Mouse (Mus musculus): Measurements from ENCODE around the gene Scube2. TPM values are rescaled to one million over a fixed set of nuclear protein-coding genes. Genes with fewer than 3 reads are reported as not detected.

Scube2 gene
- total and polyA plus RNA-seq, 3 experiments = 0.27 to 0.67 TPM; not detected in 1

- no peak overlapping the region for H3K4me3 ChIP-seq (ENCODE audit: control insufficient read depth in 1 of 2, insufficient read depth in 1 of 2, low read depth in 2 of 2, low read length in 2 of 2)
- TF ChIP-seq TCF12 (IDR thresholded peaks at IDR 0.05; ENCODE audit: low read depth, low read length) = peak; percentile 96
- TF ChIP-seq ETS1 (IDR thresholded peaks at IDR 0.05; ENCODE audit: low read depth, low read length) = peak; percentile 45; the same call in 1 of the 2 replicates
- TF ChIP-seq ZKSCAN1 (IDR thresholded peaks at IDR 0.05; ENCODE audit: low read depth, low read length) = no peak
- TF ChIP-seq CHD1 (IDR thresholded peaks at IDR 0.05; ENCODE audit: low read depth, low read length) = no peak
- TF ChIP-seq TAL1 (IDR thresholded peaks at IDR 0.05; ENCODE audit: low read length) = peak; percentile 92
- peak; percentile 86 for TF ChIP-seq GATA1 (IDR thresholded peaks at IDR 0.05; ENCODE audit: low read depth, low read length)
- no peak for TF ChIP-seq POLR2A (IDR thresholded peaks at IDR 0.05; ENCODE audit: control insufficient read depth in 1 of 2, insufficient read depth in 1 of 2, low read depth in 1 of 2, low read length in 2 of 2, poor library complexity in 1 of 2)
- TF ChIP-seq ZNF384 (IDR thresholded peaks at IDR 0.05; ENCODE audit: low read depth, low read length) = no peak
- TF ChIP-seq ZC3H11A (IDR thresholded peaks at IDR 0.05; ENCODE audit: low read depth, low read length) = no peak
- peak; percentile 90 to 93 for TF ChIP-seq EP300 (IDR thresholded peaks at IDR 0.05; ENCODE audit: low read depth in 1 of 2, low read length in 2 of 2)
- H3K9me3 ChIP-seq (replicated peaks; ENCODE audit: insufficient read depth, low read length) = no peaks in the 10 kb centered on the region
- H3K36me3 ChIP-seq (ENCODE audit: control insufficient read depth in 1 of 2, insufficient read depth in 2 of 2, low read length in 2 of 2) = peaks cover 0 to 13% of the 10 kb centered on the region in 2 experiments; a peak in 2 of 4 replicates
- no peaks in the 10 kb centered on the region for H3K27me3 ChIP-seq (ENCODE audit: control insufficient read depth in 1 of 2, insufficient read depth in 2 of 2, low read length in 2 of 2)
- peak overlapping the region; percentile 38 for H3K27ac ChIP-seq (ENCODE audit: control insufficient read depth, low read depth, low read length)
- H3K9ac ChIP-seq (ENCODE audit: control insufficient read depth, low read depth, low read length, poor library complexity, severe bottlenecking) = no peak overlapping the region
- H3K4me1 ChIP-seq (ENCODE audit: control insufficient read depth in 1 of 2, insufficient read depth in 2 of 2, low read length in 2 of 2) = peaks cover 6 to 30% of the 10 kb centered on the region in 2 experiments
- peak; percentile 78 for DNase-seq (ENCODE audit: low read depth, low spot score)
- H3K79me2 ChIP-seq (ENCODE audit: control insufficient read depth, insufficient read depth, low read length, poor library complexity) = no peaks in the 10 kb centered on the region
Observed at GRCm38 (mm10) chr7:109844100-109844499, 21.4 kb downstream of the Scube2 start.

DNA sequence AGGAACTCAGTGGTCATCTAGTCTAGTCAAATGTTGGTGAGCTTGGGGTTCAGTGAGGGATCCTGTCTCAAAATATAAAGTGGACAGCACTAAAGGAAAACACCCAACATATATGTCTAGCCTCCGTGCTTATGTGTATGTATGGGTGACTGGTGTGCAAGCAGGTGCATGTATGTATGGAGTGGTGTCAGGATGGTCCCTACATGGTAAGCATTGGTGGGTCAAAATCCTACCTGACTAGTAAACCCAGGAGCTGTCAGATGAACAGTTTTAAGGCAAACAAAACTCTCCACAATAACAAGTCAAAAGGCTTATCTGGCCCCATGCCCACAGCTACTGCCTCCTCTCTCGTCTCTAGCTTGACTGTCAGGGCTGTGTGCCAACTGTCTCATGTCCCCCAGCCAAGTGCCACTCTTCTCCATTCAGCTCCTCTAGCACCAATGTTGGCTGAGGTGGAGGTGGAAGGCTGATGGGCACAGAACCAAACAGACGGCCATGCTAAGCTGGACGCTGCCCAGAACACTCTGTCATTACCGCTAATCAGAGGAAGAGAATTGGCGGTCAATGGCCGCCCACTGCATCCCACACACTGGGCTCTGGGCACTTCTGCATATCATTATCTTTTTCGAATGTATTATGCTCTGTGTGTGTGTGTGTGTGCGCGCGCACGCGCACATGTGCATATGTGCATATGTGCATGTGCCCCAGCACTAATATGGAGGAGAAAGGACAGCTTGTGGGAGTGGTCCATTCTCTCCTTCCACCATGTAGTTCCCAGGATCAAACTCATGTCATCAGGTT lies 23.7 kb downstream of the Scube2 start:
- H3K27me3 ChIP-seq (ENCODE audit: control insufficient read depth in 1 of 2, insufficient read depth in 2 of 2, low read length in 2 of 2) = no peaks in the 10 kb centered on the region
- H3K27ac ChIP-seq (ENCODE audit: control insufficient read depth, low read depth, low read length) = no peak overlapping the region
- peaks cover 8 to 38% of the 10 kb centered on the region in 2 experiments for H3K4me1 ChIP-seq (ENCODE audit: control insufficient read depth in 1 of 2, insufficient read depth in 2 of 2, low read length in 2 of 2)
- DNase-seq (ENCODE audit: low read depth, low spot score) = peak; percentile 64
- H3K4me3 ChIP-seq (ENCODE audit: control insufficient read depth in 1 of 2, insufficient read depth in 1 of 2, low read depth in 2 of 2, low read length in 2 of 2) = no peak overlapping the region
- no peaks in the 10 kb centered on the region for H3K9me3 ChIP-seq (replicated peaks; ENCODE audit: insufficient read depth, low read length)
- no peak for TF ChIP-seq CTCF (IDR thresholded peaks at IDR 0.05 in 2 of 3, conservative IDR thresholded peaks at IDR 0.05 in 1 of 3; ENCODE audit: control insufficient read depth in 1 of 3, insufficient read depth in 1 of 3, low read depth in 2 of 3, low read length in 3 of 3, poor library complexity in 1 of 3, severe bottlenecking in 1 of 3)
- no peak overlapping the region for H3K9ac ChIP-seq (ENCODE audit: control insufficient read depth, low read depth, low read length, poor library complexity, severe bottlenecking)
- H3K79me2 ChIP-seq (ENCODE audit: control insufficient read depth, insufficient read depth, low read length, poor library complexity) = no peaks in the 10 kb centered on the region
- peaks cover 0 to 23% of the 10 kb centered on the region in 2 experiments; a peak in 2 of 4 replicates for H3K36me3 ChIP-seq (ENCODE audit: control insufficient read depth in 1 of 2, insufficient read depth in 2 of 2, low read length in 2 of 2)

- Histone ChIP-seq H3K9ac (ENCODE audit: control insufficient read depth, low read depth, low read length, poor library complexity, severe bottlenecking) (no peak overlapping the region), H3K27me3 (ENCODE audit: control insufficient read depth in 1 of 2, insufficient read depth in 2 of 2, low read length in 2 of 2) (no peaks in the 10 kb centered on the region), H3K4me1 (ENCODE audit: control insufficient read depth in 1 of 2, insufficient read depth in 2 of 2, low read length in 2 of 2) (peaks cover 8 to 38% of the 10 kb centered on the region in 2 experiments), H3K27ac (ENCODE audit: control insufficient read depth, low read depth, low read length) (no peak overlapping the region), H3K36me3 (ENCODE audit: control insufficient read depth in 1 of 2, insufficient read depth in 2 of 2, low read length in 2 of 2) (peaks cover 0 to 23% of the 10 kb centered on the region in 2 experiments; a peak in 2 of 4 replicates), H3K9me3 (replicated peaks; ENCODE audit: insufficient read depth, low read length) (no peaks in the 10 kb centered on the region), H3K4me3 (ENCODE audit: control insufficient read depth in 1 of 2, insufficient read depth in 1 of 2, low read depth in 2 of 2, low read length in 2 of 2) (no peak overlapping the region), H3K79me2 (ENCODE audit: control insufficient read depth, insufficient read depth, low read length, poor library complexity) (no peaks in the 10 kb centered on the region)
- DNase-seq (ENCODE audit: low read depth, low spot score) = no peak
- TF ChIP-seq NELFE (IDR thresholded peaks at IDR 0.05; ENCODE audit: low read depth, low read length) (no peak), ETS1 (IDR thresholded peaks at IDR 0.05; ENCODE audit: low read depth, low read length) (no peak), BHLHE40 (IDR thresholded peaks at IDR 0.05; ENCODE audit: borderline replicate concordance, low read depth, low read length) (no peak), RAD21 (IDR thresholded peaks at IDR 0.05; ENCODE audit: low read depth, low read length) (no peak), RCOR1 (IDR thresholded peaks at IDR 0.05; ENCODE audit: low read depth, low read length) (no peak), HCFC1 (IDR thresholded peaks at IDR 0.05; ENCODE audit: low read depth, low read length) (no peak), JUND (IDR thresholded peaks at IDR 0.05; ENCODE audit: low read depth, low read length) (no peak), E2F4 (IDR thresholded peaks at IDR 0.05; ENCODE audit: borderline replicate concordance, low read depth, low read length) (no peak), MEF2A (IDR thresholded peaks at IDR 0.05; ENCODE audit: extremely low read depth, insufficient replicate concordance, low read depth, low read length, poor library complexity, severe bottlenecking) (no peak), TAL1 (IDR thresholded peaks at IDR 0.05; ENCODE audit: low read length) (no peak), USF2 (IDR thresholded peaks at IDR 0.05; ENCODE audit: borderline replicate concordance in 1 of 2, insufficient read depth in 1 of 2, low read depth in 1 of 2, low read length in 2 of 2) (no peak), MAFK (IDR thresholded peaks at IDR 0.05; ENCODE audit: borderline replicate concordance, low read depth, low read length) (no peak), CHD1 (IDR thresholded peaks at IDR 0.05; ENCODE audit: low read depth, low read length) (no peak), TCF12 (IDR thresholded peaks at IDR 0.05; ENCODE audit: low read depth, low read length) (no peak), ELF1 (IDR thresholded peaks at IDR 0.05; ENCODE audit: low read depth, low read length) (no peak), KAT2A (conservative IDR thresholded peaks at IDR 0.05; ENCODE audit: low read depth, low read length) (no peak)
Observed at GRCm38 (mm10) chr7:109841031-109841430, 24.4 kb downstream of the Scube2 start.
